In the genomic region with DNA sequence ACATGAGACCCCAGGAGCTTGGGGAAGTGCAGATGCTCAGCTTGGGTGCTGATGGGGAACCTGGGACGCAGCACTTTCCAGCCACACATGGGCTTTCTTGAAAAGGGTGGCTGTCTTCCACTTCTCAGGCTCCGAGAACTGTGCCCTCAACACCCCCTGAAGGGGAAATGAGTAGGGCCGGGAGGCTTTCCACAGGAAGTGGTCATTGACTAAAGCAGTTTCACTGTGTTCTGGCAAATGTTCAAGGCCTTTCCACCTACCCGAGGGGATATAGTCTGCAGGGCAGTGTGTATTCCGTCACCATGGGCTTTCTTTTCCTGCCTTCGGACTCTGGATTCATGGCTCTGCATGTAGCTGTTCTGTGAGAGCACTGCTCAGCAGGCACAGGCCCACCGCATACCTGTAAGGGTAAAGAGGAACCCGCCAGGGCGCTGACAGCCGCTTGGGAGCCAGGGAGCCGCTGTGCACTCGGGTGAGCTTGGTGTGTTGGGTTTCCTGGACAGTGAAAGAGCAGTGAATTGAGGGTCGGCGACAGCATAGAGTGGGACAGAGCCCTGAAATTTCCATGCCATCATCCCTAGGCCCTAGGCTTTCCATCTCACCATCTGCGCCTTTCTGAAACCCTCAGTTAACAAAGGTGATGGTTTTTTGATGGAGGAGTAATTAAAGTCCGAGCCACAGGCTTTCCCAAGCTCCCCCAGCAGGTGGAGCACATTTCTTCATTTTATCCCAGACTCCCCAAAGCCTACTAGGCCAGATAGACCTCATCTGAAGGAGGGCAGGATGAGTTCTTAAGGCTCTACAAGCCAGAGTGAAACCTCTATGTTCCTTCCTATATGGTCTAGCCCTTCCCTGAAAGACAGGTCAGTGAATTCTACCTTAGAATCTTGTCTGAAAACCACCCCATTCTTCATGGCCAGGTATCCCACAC, we compare ENCODE assay signal across 8 mouse cellular contexts. TPM values are rescaled to one million over a fixed set of nuclear protein-coding genes. Genes with fewer than 3 reads are reported as not detected.
DNase-seq lines count a peak whose midpoint lies in the region; ATAC-seq and TF ChIP-seq lines count a peak whose summit lies in the region.

A gene (plus strand): TSS at position 239 of the 931 bp plus-strand sequence.

- no peak for TF ChIP-seq EP300 in ES-Bruce4 (IDR thresholded peaks at IDR 0.05; ENCODE audit: insufficient read depth, low read depth, low read length)
- TF ChIP-seq EP300 in stomach, postnatal 0 days (optimal IDR thresholded peaks at IDR 0.05), result no peak

- no peaks in the 10 kb centered on the region for H3K27me3 ChIP-seq in ES-Bruce4 (ENCODE audit: control insufficient read depth, insufficient read depth, low read length, poor library complexity, severe bottlenecking)
- peaks cover 23% of the 10 kb centered on the region for H3K27me3 ChIP-seq in heart, embryonic 16.5 days (ENCODE audit: control insufficient read depth, insufficient read depth, low read length)
- no peaks in the 10 kb centered on the region for H3K27me3 ChIP-seq in megakaryocyte, embryonic 14.5 days (replicated peaks)
- H3K27me3 ChIP-seq in stomach, postnatal 0 days (ENCODE audit: control insufficient read depth, insufficient read depth, low read length), result no peaks in the 10 kb centered on the region

- no peak within 1 kb of the TSS for H3K9ac ChIP-seq in ES-Bruce4 (ENCODE audit: low read depth, poor library complexity, severe bottlenecking)
- H3K9ac ChIP-seq in heart, embryonic 16.5 days (ENCODE audit: low read length), result peak within 1 kb of the TSS; percentile 46
- H3K9ac ChIP-seq in stomach, postnatal 0 days (ENCODE audit: low read length), result no peak within 1 kb of the TSS

- H3K4me2 ChIP-seq in heart, embryonic 16.5 days (ENCODE audit: low read depth, low read length), result peak within 1 kb of the TSS; percentile 32
- peak within 1 kb of the TSS; percentile 4; the same call in 1 of the 2 replicates for H3K4me2 ChIP-seq in stomach, postnatal 0 days (replicated peaks; ENCODE audit: low read depth)

- peak; percentile 76 to 77 for DNase-seq in B cell, adult 2 months
- DNase-seq in embryo, embryonic 10 days (ENCODE audit: low spot score), result peak; percentile 26
- DNase-seq in kidney, postnatal 14 days, result peak; percentile 79
- peak; percentile 55 for DNase-seq in stomach, postnatal 0 days (ENCODE audit: low spot score)
- no peak for DNase-seq in testis, postnatal 14 days (ENCODE audit: low spot score)

- TF ChIP-seq POLR2A in ES-Bruce4 (IDR thresholded peaks at IDR 0.05; ENCODE audit: insufficient read depth, low read length), result no peak

- no peak within 1 kb of the TSS for H3K4me3 ChIP-seq in ES-Bruce4 (ENCODE audit: low read depth, low read length)
- H3K4me3 ChIP-seq in heart, embryonic 16.5 days (ENCODE audit: low read length), result peak within 1 kb of the TSS; percentile 34
- peak within 1 kb of the TSS; percentile 89 for H3K4me3 ChIP-seq in megakaryocyte, embryonic 14.5 days (replicated peaks)
- no peak within 1 kb of the TSS for H3K4me3 ChIP-seq in stomach, postnatal 0 days (ENCODE audit: low read depth, low read length)

- no peaks in the 10 kb centered on the region for H3K4me1 ChIP-seq in ES-Bruce4 (ENCODE audit: control insufficient read depth, insufficient read depth, low read length)
- H3K4me1 ChIP-seq in heart, embryonic 16.5 days (ENCODE audit: control insufficient read depth, insufficient read depth, low read length), result peaks cover 12% of the 10 kb centered on the region
- H3K4me1 ChIP-seq in megakaryocyte, embryonic 14.5 days, result peaks cover 68% of the 10 kb centered on the region
- H3K4me1 ChIP-seq in stomach, postnatal 0 days (replicated peaks; ENCODE audit: control insufficient read depth, insufficient read depth), result peaks cover under 1% of the 10 kb centered on the region; the same call in 1 of the 2 replicates

- TF ChIP-seq CTCF in ES-Bruce4 (IDR thresholded peaks at IDR 0.05; ENCODE audit: low read depth, low read length), result peak; percentile 27
- TF ChIP-seq CTCF in stomach, postnatal 0 days (IDR thresholded peaks at IDR 0.05; ENCODE audit: low read depth), result peak; percentile 78

- ATAC-seq in heart, embryonic 16.5 days (replicated peaks; ENCODE audit: extremely low read depth, insufficient read depth, low FRiP score), result peak; percentile 69
- ATAC-seq in stomach, postnatal 0 days (ENCODE audit: low FRiP score, low TSS enrichment), result no peak

- WGBS in heart, embryonic 16.5 days, result 32% methylated on average over 16 of the region's 16 CpGs
- WGBS in stomach, postnatal 0 days, result 54% methylated on average over 16 of the region's 16 CpGs

- no peaks in the 10 kb centered on the region for H3K36me3 ChIP-seq in ES-Bruce4 (ENCODE audit: control insufficient read depth, insufficient read depth, low read length, poor library complexity, severe bottlenecking)
- no peaks in the 10 kb centered on the region; the same call in 1 of the 2 replicates for H3K36me3 ChIP-seq in heart, embryonic 16.5 days (ENCODE audit: control insufficient read depth, insufficient read depth)
- peaks cover 41% of the 10 kb centered on the region for H3K36me3 ChIP-seq in megakaryocyte, embryonic 14.5 days (replicated peaks; ENCODE audit: low read length)
- H3K36me3 ChIP-seq in stomach, postnatal 0 days (ENCODE audit: control insufficient read depth, insufficient read depth, low read length), result no peaks in the 10 kb centered on the region

- no peak within 1 kb of the TSS for H3K27ac ChIP-seq in ES-Bruce4 (ENCODE audit: insufficient read depth, low read length)
- peak within 1 kb of the TSS; percentile 81 for H3K27ac ChIP-seq in heart, embryonic 16.5 days (ENCODE audit: low read length)
- H3K27ac ChIP-seq in stomach, postnatal 0 days (replicated peaks), result peak within 1 kb of the TSS; percentile 71

- no peaks in the 10 kb centered on the region for H3K9me3 ChIP-seq in ES-Bruce4 (replicated peaks; ENCODE audit: control insufficient read depth, insufficient read depth, low read length, poor library complexity, severe bottlenecking)
- no peaks in the 10 kb centered on the region for H3K9me3 ChIP-seq in heart, embryonic 16.5 days (replicated peaks; ENCODE audit: control insufficient read depth, low read length)
- H3K9me3 ChIP-seq in megakaryocyte, embryonic 14.5 days, result 0 out of 2 replicates have a peak, but pooled peaks cover 2% of the 10 kb centered on the region
- no peaks in the 10 kb centered on the region for H3K9me3 ChIP-seq in stomach, postnatal 0 days (ENCODE audit: control insufficient read depth, low read length)

RNA-seq across cellular contexts. Expression of the gene that starts here (rescaled TPM):
- not detected in 2 replicates for polyA plus RNA-seq in ES-Bruce4 (2011; ENCODE audit: insufficient read depth, insufficient read length, low read depth, missing spikeins)
- 8.3 and 9.8 TPM in 2 replicates for polyA plus RNA-seq in heart, embryonic 16.5 days (2015; fragmentation: Nextera tagmentation; extraction: Ambion mirVana)
- 12.5 and 21.4 TPM in 2 replicates for polyA plus RNA-seq in megakaryocyte, embryonic 14.5 days (2012; ENCODE audit: insufficient read depth, low replicate concordance)
- 5.4 and 6.1 TPM in 2 replicates for polyA plus RNA-seq in stomach, postnatal 0 days (2015; fragmentation: Nextera tagmentation; extraction: Ambion mirVana)

Comparison
In these comparisons a context has a peak if more than half of its experiments do, and no peak if none do; other contexts are left out.
1. H3K4me3 ChIP-seq: peak in heart, embryonic 16.5 days (single experiment) and megakaryocyte, embryonic 14.5 days (single experiment); none in ES-Bruce4 (single experiment) and stomach, postnatal 0 days (single experiment).